Mouse (Mus musculus) stomach, postnatal 0 days (tissue): ENCODE data around the gene Mal.

Experiments
- CTCF ChIP-seq: IDR thresholded peaks from 2 replicates; pipeline ENCODE4 v1.5.1; 2016; ENCODE audit warnings: antibody characterized with exemption, low read depth, mild to moderate bottlenecking, moderate library complexity
- EP300 ChIP-seq: optimal IDR thresholded peaks from 2 replicates; pipeline ENCODE3; 2016; ENCODE audit warnings: antibody characterized with exemption

GRCm38 (mm10) chr2:127652805-127653204 is 3.7 kb downstream of the Mal start:
- no peak for TF ChIP-seq EP300
- TF ChIP-seq CTCF = no peak
